Mouse (Mus musculus) colon, adult 2 months (tissue): ENCODE results near the gene Klk13. TPM values are rescaled to one million over a fixed set of nuclear protein-coding genes. Genes with fewer than 3 reads are reported as not detected.

Experiments used
- polyA plus RNA-seq: library from polyadenylated mRNA; depleted of rRNA; stranded (reverse); fragments of >200 nt; gene quantifications from 2 replicates; pipeline ENCODE4 v1.2.3, GENCODE M21; 2012; rRNA removed

Gene Klk13
- 0.32 and 0.38 TPM in 2 replicates for polyA plus RNA-seq

DNA sequence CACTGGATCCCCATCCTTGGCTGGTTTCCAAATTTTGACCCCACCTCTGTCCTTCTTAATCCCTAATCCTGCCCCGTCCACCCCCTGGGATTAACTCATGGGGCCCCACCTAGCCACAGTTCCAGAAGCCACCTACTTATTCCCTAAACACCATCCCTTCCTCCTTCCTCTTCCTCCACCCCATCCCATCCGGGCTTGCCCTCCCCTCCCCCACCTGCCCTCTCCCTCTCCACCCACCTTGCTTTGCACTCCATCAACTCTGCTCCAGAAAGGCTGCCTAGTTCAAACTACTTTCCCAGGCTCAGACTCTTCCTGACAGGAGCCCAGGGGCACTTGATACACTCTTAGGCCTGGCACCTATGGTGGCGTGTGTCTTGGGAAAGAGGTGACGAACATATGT, at the start of gene Klk13:
TSS of gene Klk13 (plus strand) at position 301 of the 400 bp plus-strand sequence.

DNA sequence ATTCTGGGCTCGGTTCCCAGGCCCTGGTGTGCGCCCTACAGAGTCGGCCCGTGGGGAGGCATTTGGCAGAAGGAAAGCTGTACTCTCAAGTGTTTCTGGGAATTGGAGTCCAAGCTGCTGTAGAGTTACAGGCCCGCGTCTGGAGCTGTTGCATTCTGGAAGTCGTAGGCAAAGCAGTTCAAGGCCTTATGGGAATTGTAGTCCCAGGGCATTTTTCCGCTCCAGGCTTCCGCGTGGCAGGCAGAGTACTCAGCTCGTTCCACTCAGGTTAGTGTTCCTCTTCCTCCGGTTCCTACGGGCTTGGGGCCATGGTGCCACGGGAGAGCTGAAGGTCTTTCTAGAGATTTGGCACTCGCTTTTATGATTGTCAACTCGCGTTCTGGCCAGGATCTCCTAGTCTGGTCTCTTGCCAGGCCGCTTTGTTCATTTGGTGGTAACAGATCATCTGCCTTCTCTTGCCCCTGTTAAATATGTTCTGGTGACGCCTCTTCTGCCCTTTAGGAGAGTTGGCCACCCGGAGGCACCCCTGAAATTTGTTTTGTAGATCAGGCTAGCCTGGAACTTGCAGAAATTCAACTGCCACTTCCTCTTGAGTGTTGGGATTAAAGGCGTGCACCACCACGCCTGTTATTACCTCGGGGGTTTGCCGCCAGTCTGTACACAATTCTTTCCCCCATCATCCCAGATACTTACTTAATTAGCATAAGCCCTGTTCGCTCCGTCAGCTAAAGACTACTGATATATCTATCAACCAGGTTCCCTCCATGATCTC, 40.4 kb upstream of the Klk13 start, which contains the start of gene Ctu1:
TSS of gene Ctu1 (plus strand) at position 208 of the 772 bp plus-strand sequence.

DNA sequence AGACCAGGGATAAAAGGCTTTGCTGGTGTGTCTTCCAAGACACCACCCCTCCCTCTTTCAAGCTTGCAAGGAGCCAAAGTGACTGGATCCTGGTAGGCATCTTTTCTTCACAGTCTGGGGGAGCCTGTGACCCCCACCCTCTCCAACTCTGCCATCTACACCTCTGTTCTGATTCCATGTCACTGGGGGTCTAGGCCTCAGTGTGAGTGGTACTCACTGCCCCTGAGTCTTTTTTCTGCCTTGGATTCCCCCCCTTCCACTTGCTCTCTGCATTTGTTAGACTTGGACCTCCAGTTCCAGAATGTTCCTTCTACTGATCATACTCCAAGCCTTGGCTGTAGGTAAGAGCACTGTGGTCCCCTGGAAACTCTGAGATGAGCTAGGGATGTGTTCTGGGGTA, 22.2 kb upstream of the Klk13 start, which contains the start of gene Klk14:
TSS of gene Klk14 (plus strand) at position 301 of the 400 bp plus-strand sequence.

DNA sequence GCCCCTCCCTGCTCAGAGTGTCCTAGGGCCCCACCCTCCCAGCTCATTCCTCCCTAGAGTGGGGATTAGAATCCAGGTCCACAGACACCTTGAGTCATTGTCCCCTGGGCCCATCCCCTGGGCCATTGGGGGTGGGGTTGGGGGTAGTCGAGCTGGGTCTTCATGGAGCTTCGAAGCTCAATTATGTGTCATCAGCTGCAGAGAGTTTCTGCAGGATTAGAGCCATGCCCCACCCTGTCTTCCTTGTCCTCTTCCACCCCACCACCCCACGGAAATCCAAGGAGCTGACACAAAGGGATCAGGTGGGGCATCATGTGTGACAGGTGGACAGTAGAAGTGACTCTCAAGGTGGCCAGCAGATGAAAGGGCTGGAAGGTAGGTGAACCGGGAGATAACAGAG, 56.2 kb downstream of the Klk13 start, which contains the start of gene Klk12:
TSS of gene Klk12 (plus strand) at position 301 of the 400 bp plus-strand sequence.

DNA sequence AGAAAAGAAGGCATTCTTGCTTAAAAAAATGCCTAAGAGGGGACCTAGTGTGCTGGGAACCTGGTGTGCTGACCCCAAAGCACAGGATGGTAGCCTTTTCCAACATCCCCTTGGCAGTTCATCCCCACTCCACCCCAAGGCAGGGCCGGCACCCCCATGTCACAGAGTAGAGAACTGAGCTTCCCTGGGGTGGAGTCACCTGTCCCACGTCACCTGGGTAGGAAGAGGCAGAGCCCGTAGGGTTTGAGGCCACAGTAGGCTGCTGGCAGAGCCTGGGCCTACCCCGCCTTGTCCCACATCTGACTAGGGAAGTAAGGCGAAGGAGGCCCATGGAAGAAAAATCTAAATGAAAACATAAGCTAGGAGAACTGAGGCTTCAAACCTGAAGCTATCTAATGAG, 62.0 kb downstream of the Klk13 start, which contains the start of gene Klk11:
TSS of gene Klk11 (plus strand) at position 241 of the 400 bp plus-strand sequence.

Other genes with a start within 250 kb of the Klk13 start
- 6.9 and 7.2 TPM in 2 replicates for gene Vsig10l, start 249.4 kb upstream of the Klk13 start, polyA plus RNA-seq
- 3.8 and 4.3 TPM in 2 replicates for gene Iglon5, start 222.5 kb upstream of the Klk13 start, polyA plus RNA-seq
- not detected in 2 replicates for gene 4931406B18Rik, start 206.6 kb upstream of the Klk13 start, polyA plus RNA-seq
- 5.0 and 5.9 TPM in 2 replicates for gene Cd33, start 168.1 kb upstream of the Klk13 start, polyA plus RNA-seq
- gene Zfp658, start 150.3 kb upstream of the Klk13 start, polyA plus RNA-seq = 0.43 and 1.1 TPM in 2 replicates
- gene Zfp719, start 133.0 kb upstream of the Klk13 start, polyA plus RNA-seq = 0.48 and 0.83 TPM in 2 replicates
- not detected in 2 replicates for gene Zfp819, start 105.4 kb upstream of the Klk13 start, polyA plus RNA-seq
- 4.5 and 5.2 TPM in 2 replicates for gene Ceacam18, start 77.9 kb upstream of the Klk13 start, polyA plus RNA-seq
- 2.0 TPM in 2 replicates for gene Siglece, start 52.4 kb upstream of the Klk13 start, polyA plus RNA-seq
- gene Ctu1, start 40.6 kb upstream of the Klk13 start, polyA plus RNA-seq = 17.9 and 19.5 TPM in 2 replicates
- 0.12 and 0.40 TPM in 2 replicates for gene Klk14, start 22.1 kb upstream of the Klk13 start, polyA plus RNA-seq
- gene Klk12, start 56.3 kb downstream of the Klk13 start, polyA plus RNA-seq = not detected in 2 replicates
- gene Klk11, start 62.0 kb downstream of the Klk13 start, polyA plus RNA-seq = 0.13 TPM in 1 of 2 replicates, not detected in the other
- gene Klk10, start 68.5 kb downstream of the Klk13 start, polyA plus RNA-seq = 0.71 and 1.4 TPM in 2 replicates
- gene Klk9, start 79.3 kb downstream of the Klk13 start, polyA plus RNA-seq = not detected in 2 replicates
- 2.8 and 3.5 TPM in 2 replicates for gene Klk8, start 85.0 kb downstream of the Klk13 start, polyA plus RNA-seq
- not detected in 2 replicates for gene Klk7, start 98.7 kb downstream of the Klk13 start, polyA plus RNA-seq
- gene Klk6, start 111.9 kb downstream of the Klk13 start, polyA plus RNA-seq = not detected in 2 replicates
- gene Klk5, start 129.4 kb downstream of the Klk13 start, polyA plus RNA-seq = not detected in 2 replicates
- not detected in 2 replicates for gene Klk4, start 168.6 kb downstream of the Klk13 start, polyA plus RNA-seq
- gene Klk15, start 221.2 kb downstream of the Klk13 start, polyA plus RNA-seq = 8.0 and 8.3 TPM in 2 replicates
- not detected in 2 replicates for gene Klk1b8, start 238.1 kb downstream of the Klk13 start, polyA plus RNA-seq